Mouse (Mus musculus) left cerebral cortex, adult 9 months (tissue): Measurements from ENCODE around the gene Sult2b1.
A peak's percentile ranks its signal among the peaks of the same experiment; 100 is the strongest.

Source experiments
- DNase-seq, 2 experiments: peaks; one replicate each; pipeline ENCODE4 v3.0.0; 2022; ENCODE audit warnings: low spot score in 2 of 2

The Sult2b1 gene

GRCm38 (mm10) chr7:45711316-45712021, 73.0 kb downstream of the Sult2b1 start:
- no peak for DNase-seq

GRCm38 (mm10) chr7:45710477-45711191, 73.8 kb downstream of the Sult2b1 start:
- DNase-seq, result peak in 1 of 2 experiments; percentile 48

- no peak for DNase-seq
These were observed 74.7 kb downstream of the Sult2b1 start for GRCm38 (mm10) chr7:45709677-45710355.

- DNase-seq, result peak in 1 of 2 experiments; percentile 43
These were observed 75.4 kb downstream of the Sult2b1 start for GRCm38 (mm10) chr7:45709036-45709435.

GRCm38 (mm10) chr7:45708221-45708761, 76.2 kb downstream of the Sult2b1 start:
- no peak for DNase-seq

GRCm38 (mm10) chr7:45707375-45707967, 77.0 kb downstream of the Sult2b1 start:
- peak; percentile 90 to 96 for DNase-seq

GRCm38 (mm10) chr7:45706721-45707241, 77.7 kb downstream of the Sult2b1 start:
- DNase-seq, result peak in 1 of 2 experiments; percentile 81

GRCm38 (mm10) chr7:45705873-45706281, 78.6 kb downstream of the Sult2b1 start:
- DNase-seq, result peak in 1 of 2 experiments; percentile 91

- no peak for DNase-seq
These were observed 79.0 kb downstream of the Sult2b1 start for GRCm38 (mm10) chr7:45705443-45705864.

- DNase-seq, result peak; percentile 100
These were observed 79.6 kb downstream of the Sult2b1 start, which contains the start of gene Dbp for GRCm38 (mm10) chr7:45704730-45705442. TSS of gene Dbp (plus strand) at chr7:45705088.

- DNase-seq, result peak; percentile 88 to 90
These were observed 80.4 kb downstream of the Sult2b1 start for GRCm38 (mm10) chr7:45704046-45704559.

- DNase-seq, result no peak
These were observed 80.9 kb downstream of the Sult2b1 start for GRCm38 (mm10) chr7:45703521-45704033.

- no peak for DNase-seq
These were observed 81.5 kb downstream of the Sult2b1 start for GRCm38 (mm10) chr7:45702809-45703520.

GRCm38 (mm10) chr7:45702316-45702715, 82.2 kb downstream of the Sult2b1 start:
- DNase-seq, result no peak

- no peak for DNase-seq
These were observed 82.9 kb downstream of the Sult2b1 start for GRCm38 (mm10) chr7:45701607-45702006.

GRCm38 (mm10) chr7:45701072-45701471, 83.4 kb downstream of the Sult2b1 start:
- DNase-seq, result peak in 1 of 2 experiments; percentile 54

GRCm38 (mm10) chr7:45700301-45701015, 84.0 kb downstream of the Sult2b1 start:
- peak; percentile 88 to 91 for DNase-seq

GRCm38 (mm10) chr7:45699523-45700141, 84.8 kb downstream of the Sult2b1 start, which contains the start of gene Car11:
TSS of gene Car11 (plus strand) at chr7:45699843.
- peak in 1 of 2 experiments; percentile 58 for DNase-seq
